Mouse (Mus musculus) megakaryocyte, embryonic 14.5 days (primary cell): Measurements from ENCODE around the gene Rce1.

Source experiments
- FLI1 ChIP-seq: IDR thresholded peaks from 2 replicates; pipeline ENCODE4 v1.6.1; 2012; ENCODE audit warnings: low read length, inconsistent platforms, mixed read lengths
- GATA1 ChIP-seq: IDR thresholded peaks from 3 replicates; pipeline ENCODE4 v1.6.1; 2012; ENCODE audit warnings: mixed read lengths, low read length, inconsistent platforms, borderline replicate concordance

- TF ChIP-seq GATA1 (no peak), FLI1 (no peak)
These were observed 18.0 kb downstream of the Rce1 start for GRCm38 (mm10) chr19:4607406-4607805.
